In the genomic region with DNA sequence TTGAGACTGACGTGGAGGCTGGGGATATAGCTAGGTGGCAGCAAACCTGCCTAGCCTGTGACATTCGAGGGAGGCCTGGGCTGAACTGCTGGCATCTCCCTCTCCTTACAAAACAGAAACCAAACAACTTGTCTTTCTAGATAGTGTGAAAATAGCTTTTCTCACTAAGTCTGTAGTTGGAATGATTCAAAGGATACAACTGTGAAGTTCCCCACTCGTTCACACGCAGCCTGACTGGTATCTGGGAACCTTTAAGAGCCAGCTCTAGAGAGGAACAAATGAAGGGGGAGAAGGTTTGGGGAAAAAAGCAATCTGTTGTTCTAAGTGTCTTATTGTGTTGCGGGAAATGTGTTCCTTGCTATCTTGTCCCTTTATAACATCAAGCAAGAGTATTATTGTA, we compare ENCODE assay signal across 13 mouse cellular contexts. TPM values are rescaled to one million over a fixed set of nuclear protein-coding genes. Genes with fewer than 3 reads are reported as not detected.
DNase-seq lines count a peak whose midpoint lies in the region; ATAC-seq and TF ChIP-seq lines count a peak whose summit lies in the region.
"Had no signal": no experiment of that assay in that cellular context is flagged by ENCODE, and none has a peak within 500 bp of the region (broad histone marks: within the 10 kb centered on the region; RNA-seq: fewer than 3 reads in every experiment).

No protein-coding gene starts in this region.

- no peak for DNase-seq in heart, embryonic 10.5 days (ENCODE audit: low spot score)
- DNase-seq in heart, postnatal 4 days = no peak
- no peak for DNase-seq in kidney, postnatal 0 days (ENCODE audit: low spot score)
- DNase-seq in kidney, postnatal 10 days = no peak
- no peak for DNase-seq in limb, embryonic 10.5 days (ENCODE audit: low spot score)
- no peak for DNase-seq in thymus, adult 2 months
- DNase-seq: kidney, adult 18-20 months; liver, postnatal 0 days; lung, postnatal 36 days had no signal

- H3K27ac ChIP-seq in heart, embryonic 10.5 days = peak overlapping the region; percentile 94
- H3K27ac ChIP-seq in kidney, postnatal 0 days = no peak overlapping the region; the same call in 1 of the 2 replicates
- 0 out of 2 replicates have a peak overlapping the region, but pooled peaks have one; percentile 8 for H3K27ac ChIP-seq in embryonic facial prominence, embryonic 15.5 days (replicated peaks)
- H3K27ac ChIP-seq in limb, embryonic 10.5 days = peak overlapping the region; percentile 99; the same call in 1 of the 2 replicates
- no peak overlapping the region for H3K27ac ChIP-seq in intestine, postnatal 0 days (ENCODE audit: low read depth, low read length)
- no peak overlapping the region for H3K27ac ChIP-seq in thymus, adult 2 months (ENCODE audit: control insufficient read depth, insufficient read depth, low read length)

- H3K4me1 ChIP-seq in heart, embryonic 10.5 days = peaks cover 51% of the 10 kb centered on the region
- H3K4me1 ChIP-seq in kidney, postnatal 0 days (replicated peaks; ENCODE audit: insufficient read depth, low read length) = peaks cover 24% of the 10 kb centered on the region; the same call in 1 of the 2 replicates
- peaks cover 33% of the 10 kb centered on the region for H3K4me1 ChIP-seq in embryonic facial prominence, embryonic 15.5 days
- peaks cover 50% of the 10 kb centered on the region for H3K4me1 ChIP-seq in limb, embryonic 10.5 days
- H3K4me1 ChIP-seq in intestine, postnatal 0 days (replicated peaks; ENCODE audit: control insufficient read depth, insufficient read depth, low read length) = peaks cover 6% of the 10 kb centered on the region; the same call in 1 of the 2 replicates
- peaks cover 12% of the 10 kb centered on the region for H3K4me1 ChIP-seq in thymus, adult 2 months (replicated peaks; ENCODE audit: control insufficient read depth, insufficient read depth, low read length)

- ATAC-seq in kidney, postnatal 0 days (replicated peaks; ENCODE audit: low FRiP score, low read depth) = no peak
- ATAC-seq in embryonic facial prominence, embryonic 15.5 days (ENCODE audit: insufficient number of reproducible peaks, low FRiP score, low TSS enrichment, low read depth) = no peak
- ATAC-seq in intestine, postnatal 0 days = no peak
- ATAC-seq: liver, postnatal 0 days had no signal

- H3K36me3 ChIP-seq in heart, embryonic 10.5 days = peaks cover 25% of the 10 kb centered on the region
- 0 out of 2 replicates have a peak, but pooled peaks cover 5% of the 10 kb centered on the region for H3K36me3 ChIP-seq in kidney, postnatal 0 days (ENCODE audit: insufficient read depth, low read length)
- H3K36me3 ChIP-seq in embryonic facial prominence, embryonic 15.5 days = peaks cover 10% of the 10 kb centered on the region; the same call in 1 of the 2 replicates
- H3K36me3 ChIP-seq in limb, embryonic 10.5 days = peaks cover 33% of the 10 kb centered on the region
- H3K36me3 ChIP-seq in intestine, postnatal 0 days (ENCODE audit: control insufficient read depth, insufficient read depth) = peaks cover 3% of the 10 kb centered on the region; the same call in 1 of the 2 replicates
- H3K36me3 ChIP-seq in thymus, adult 2 months (ENCODE audit: control insufficient read depth, insufficient read depth, low read length) = no peaks in the 10 kb centered on the region

- TF ChIP-seq CTCF in kidney, postnatal 0 days (IDR thresholded peaks at IDR 0.05; ENCODE audit: low read depth) = peak; percentile 5; the same call in 1 of the 2 replicates
- TF ChIP-seq CTCF in intestine, postnatal 0 days (IDR thresholded peaks at IDR 0.05; ENCODE audit: low read depth) = no peak
- TF ChIP-seq CTCF in thymus, adult 2 months (IDR thresholded peaks at IDR 0.05; ENCODE audit: borderline replicate concordance, control insufficient read depth, extremely low read depth, insufficient read depth, low read length, poor library complexity) = no peak

- H3K4me2 ChIP-seq in kidney, postnatal 0 days (ENCODE audit: low read length) = no peak overlapping the region
- no peak overlapping the region for H3K4me2 ChIP-seq in embryonic facial prominence, embryonic 15.5 days (replicated peaks)
- H3K4me2 ChIP-seq in intestine, postnatal 0 days (replicated peaks; ENCODE audit: low read depth) = no peak overlapping the region
- H3K4me2 ChIP-seq: embryonic facial prominence, embryonic 12.5 days had no signal

- no peak overlapping the region for H3K9ac ChIP-seq in kidney, postnatal 0 days (ENCODE audit: low read depth, low read length)
- H3K9ac ChIP-seq in embryonic facial prominence, embryonic 15.5 days = no peak overlapping the region
- H3K9ac ChIP-seq in intestine, postnatal 0 days (ENCODE audit: low read depth, low read length) = no peak overlapping the region
- H3K9ac ChIP-seq: embryonic facial prominence, embryonic 12.5 days; liver, postnatal 0 days had no signal

- no peaks in the 10 kb centered on the region for H3K27me3 ChIP-seq in heart, embryonic 10.5 days (ENCODE audit: insufficient read depth, poor library complexity, severe bottlenecking)
- H3K27me3 ChIP-seq in kidney, postnatal 0 days (ENCODE audit: insufficient read depth, low read length) = no peaks in the 10 kb centered on the region
- no peaks in the 10 kb centered on the region for H3K27me3 ChIP-seq in embryonic facial prominence, embryonic 15.5 days
- no peaks in the 10 kb centered on the region for H3K27me3 ChIP-seq in limb, embryonic 10.5 days (ENCODE audit: low read depth, poor library complexity, severe bottlenecking)
- 0 out of 2 replicates have a peak, but pooled peaks cover 6% of the 10 kb centered on the region for H3K27me3 ChIP-seq in intestine, postnatal 0 days (replicated peaks; ENCODE audit: control insufficient read depth, insufficient read depth, low read length)
- H3K27me3 ChIP-seq in thymus, adult 2 months (ENCODE audit: control insufficient read depth, insufficient read depth, low read length) = no peaks in the 10 kb centered on the region; the same call in 1 of the 2 replicates
- H3K27me3 ChIP-seq: embryonic facial prominence, embryonic 12.5 days; neural tube, embryonic 13.5 days had no signal

- no peak overlapping the region for H3K4me3 ChIP-seq in heart, embryonic 10.5 days
- H3K4me3 ChIP-seq in kidney, postnatal 0 days (replicated peaks; ENCODE audit: low read depth, low read length) = no peak overlapping the region
- no peak overlapping the region for H3K4me3 ChIP-seq in embryonic facial prominence, embryonic 15.5 days (replicated peaks)
- H3K4me3 ChIP-seq in limb, embryonic 10.5 days = no peak overlapping the region
- no peak overlapping the region for H3K4me3 ChIP-seq in intestine, postnatal 0 days (ENCODE audit: low read depth, low read length)
- H3K4me3 ChIP-seq in thymus, adult 2 months (ENCODE audit: control insufficient read depth, insufficient read depth, low read length) = no peak overlapping the region

- no peaks in the 10 kb centered on the region for H3K9me3 ChIP-seq in heart, embryonic 10.5 days
- no peaks in the 10 kb centered on the region for H3K9me3 ChIP-seq in kidney, postnatal 0 days (replicated peaks; ENCODE audit: low read length)
- no peaks in the 10 kb centered on the region for H3K9me3 ChIP-seq in embryonic facial prominence, embryonic 15.5 days (replicated peaks)
- H3K9me3 ChIP-seq in limb, embryonic 10.5 days (replicated peaks) = no peaks in the 10 kb centered on the region
- no peaks in the 10 kb centered on the region for H3K9me3 ChIP-seq in intestine, postnatal 0 days (ENCODE audit: control insufficient read depth)
- H3K9me3 ChIP-seq: embryonic facial prominence, embryonic 12.5 days; neural tube, embryonic 13.5 days had no signal

- no peak for TF ChIP-seq POLR2A in thymus, adult 2 months (IDR thresholded peaks at IDR 0.05; ENCODE audit: control insufficient read depth, extremely low read depth, insufficient read depth, low read length, poor library complexity)

- 78% methylated on average over 5 of the region's 5 CpGs for WGBS in heart, embryonic 10.5 days
- WGBS in kidney, postnatal 0 days = 79% methylated on average over 5 of the region's 5 CpGs
- 82% methylated on average over 5 of the region's 5 CpGs for WGBS in embryonic facial prominence, embryonic 15.5 days
- WGBS in limb, embryonic 10.5 days = 87% methylated on average over 5 of the region's 5 CpGs
- WGBS in intestine, postnatal 0 days = 87% methylated on average over 5 of the region's 5 CpGs
- 93% methylated on average over 5 of the region's 5 CpGs for WGBS in thymus, adult 2 months

RNA-seq across cellular contexts. Expression of a gene that starts 51.0 kb away (rescaled TPM):
- 38.2 and 41.1 TPM in 2 replicates for polyA plus RNA-seq in heart, embryonic 10.5 days (2016; fragmentation: Nextera tagmentation; extraction: Ambion mirVana)
- total RNA-seq in heart, postnatal 4 days (2021) = 10 to 100 TPM; 18.0 to 20.2 TPM
- polyA plus RNA-seq in kidney, postnatal 0 days (2015; fragmentation: Nextera tagmentation; extraction: Ambion mirVana) = 25.9 and 27.4 TPM in 2 replicates
- 27.5 and 29.1 TPM in 2 replicates for polyA plus RNA-seq in embryonic facial prominence, embryonic 15.5 days (2015; fragmentation: Nextera tagmentation; extraction: Ambion mirVana)
- 45.7 and 51.6 TPM in 2 replicates for polyA plus RNA-seq in limb, embryonic 10.5 days (2016; fragmentation: Nextera tagmentation; extraction: Ambion mirVana)
- 10.2 and 11.2 TPM in 2 replicates for polyA plus RNA-seq in intestine, postnatal 0 days (2015; fragmentation: Nextera tagmentation; extraction: Ambion mirVana)
- polyA plus RNA-seq in thymus, adult 2 months (2012; rRNA removed) = 79.5 and 80.2 TPM in 2 replicates

RNA-seq across cellular contexts. Expression of a gene that starts 51.0 kb away (rescaled TPM):
- polyA plus RNA-seq in heart, embryonic 10.5 days (2016; fragmentation: Nextera tagmentation; extraction: Ambion mirVana) = 0.16 TPM in 1 of 2 replicates, not detected in the other
- under 1 TPM in 1 of 2 experiments, not detected in 1; 0.52 TPM for total RNA-seq in heart, postnatal 4 days (2021)
- 0.19 and 0.30 TPM in 2 replicates for polyA plus RNA-seq in kidney, postnatal 0 days (2015; fragmentation: Nextera tagmentation; extraction: Ambion mirVana)
- 0.14 and 0.52 TPM in 2 replicates for polyA plus RNA-seq in embryonic facial prominence, embryonic 15.5 days (2015; fragmentation: Nextera tagmentation; extraction: Ambion mirVana)
- polyA plus RNA-seq in limb, embryonic 10.5 days (2016; fragmentation: Nextera tagmentation; extraction: Ambion mirVana) = 0.38 and 0.59 TPM in 2 replicates
- polyA plus RNA-seq in intestine, postnatal 0 days (2015; fragmentation: Nextera tagmentation; extraction: Ambion mirVana) = not detected in 2 replicates
- not detected in 2 replicates for polyA plus RNA-seq in thymus, adult 2 months (2012; rRNA removed)
- polyA plus RNA-seq: liver, postnatal 0 days; neural tube, embryonic 13.5 days had no signal

RNA-seq across cellular contexts. Expression of a gene that starts 57.0 kb away (rescaled TPM):
- 30.9 and 33.8 TPM in 2 replicates for polyA plus RNA-seq in heart, embryonic 10.5 days (2016; fragmentation: Nextera tagmentation; extraction: Ambion mirVana)
- 10 to 100 TPM; 74.4 to 75.9 TPM for total RNA-seq in heart, postnatal 4 days (2021)
- 18.0 and 18.2 TPM in 2 replicates for polyA plus RNA-seq in kidney, postnatal 0 days (2015; fragmentation: Nextera tagmentation; extraction: Ambion mirVana)
- polyA plus RNA-seq in embryonic facial prominence, embryonic 15.5 days (2015; fragmentation: Nextera tagmentation; extraction: Ambion mirVana) = 24.3 and 26.1 TPM in 2 replicates
- polyA plus RNA-seq in limb, embryonic 10.5 days (2016; fragmentation: Nextera tagmentation; extraction: Ambion mirVana) = 46.2 and 49.2 TPM in 2 replicates
- polyA plus RNA-seq in intestine, postnatal 0 days (2015; fragmentation: Nextera tagmentation; extraction: Ambion mirVana) = 6.1 and 6.2 TPM in 2 replicates
- polyA plus RNA-seq in thymus, adult 2 months (2012; rRNA removed) = 25.5 and 29.7 TPM in 2 replicates

Comparison
In these comparisons a context has a peak if more than half of its experiments do, and no peak if none do; other contexts are left out.
1. H3K27ac ChIP-seq: peak in heart, embryonic 10.5 days (single experiment), embryonic facial prominence, embryonic 15.5 days (single experiment) and limb, embryonic 10.5 days (single experiment); none in kidney, postnatal 0 days (single experiment), intestine, postnatal 0 days (single experiment) and thymus, adult 2 months (single experiment).